Mouse (Mus musculus) erythroblast, embryonic 14.5 days (primary cell): ENCODE measurements around the gene Bag6.

ENCODE experiments used
- GATA1 ChIP-seq: IDR thresholded peaks from 2 replicates; pipeline ENCODE4 v1.6.1; 2012; ENCODE audit warnings: low read length, inconsistent platforms, mixed read lengths
- TAL1 ChIP-seq: IDR thresholded peaks from 3 replicates; pipeline ENCODE4 v1.6.1; 2012; ENCODE audit warnings: low read length, inconsistent platforms, mixed read lengths

- no peak for TF ChIP-seq TAL1
- no peak for TF ChIP-seq GATA1
Measured at GRCm38 (mm10) chr17:35132174-35132560, 2.8 kb upstream of the Bag6 start.
